Mouse (Mus musculus) liver, embryonic 14.5 days (tissue): ENCODE measurements around the gene Apbb1ip.

Source experiments
- CTCF ChIP-seq: IDR thresholded peaks from 2 replicates; pipeline ENCODE4 v1.5.1; 2016; ENCODE audit warnings: antibody characterized with exemption, low read depth, control low read depth
- EP300 ChIP-seq: IDR thresholded peaks from 2 replicates; pipeline ENCODE4 v1.6.1; 2016; ENCODE audit warnings: antibody characterized with exemption, low read depth

- TF ChIP-seq CTCF (no peak), EP300 (no peak)
Measured at GRCm38 (mm10) chr2:22739369-22739768, 34.5 kb upstream of the Apbb1ip start.
